Mouse (Mus musculus) neutrophil, adult 59 days (primary cell): ENCODE data around the gene Gm9944. TPM values are rescaled to one million over a fixed set of nuclear protein-coding genes. Genes with fewer than 3 reads are reported as not detected.

Source experiments
- total RNA-seq, 2 experiments: library from RNA; stranded (reverse); gene quantifications; 1 replicate in 1 of 2; 2 replicates in 1 of 2; pipeline ENCODE4 v1.2.4; 2023

Gm9944 gene
- not detected for total RNA-seq

DNA sequence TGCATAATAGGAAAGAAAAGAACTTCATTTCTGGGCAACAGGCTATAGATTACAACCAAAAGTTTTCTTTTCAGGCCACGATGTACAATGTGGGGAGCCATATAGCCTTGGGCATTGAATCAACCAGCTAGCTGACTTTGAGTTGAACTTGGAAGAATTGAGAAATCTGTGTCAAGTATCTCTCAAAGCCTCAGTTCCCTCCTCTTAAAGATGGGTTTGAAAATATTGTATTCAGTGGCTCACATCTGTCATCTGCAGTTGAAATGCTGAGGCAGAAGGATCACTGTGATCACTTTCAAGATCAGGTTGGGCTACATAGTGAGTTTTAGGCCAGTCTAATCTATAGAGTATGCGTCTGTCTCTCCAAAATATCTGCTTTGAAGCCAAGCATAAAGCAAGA is at the start of gene Gm9944:
Gm9944 (minus strand) TSS at position 101 of the 400 bp plus-strand sequence.

DNA sequence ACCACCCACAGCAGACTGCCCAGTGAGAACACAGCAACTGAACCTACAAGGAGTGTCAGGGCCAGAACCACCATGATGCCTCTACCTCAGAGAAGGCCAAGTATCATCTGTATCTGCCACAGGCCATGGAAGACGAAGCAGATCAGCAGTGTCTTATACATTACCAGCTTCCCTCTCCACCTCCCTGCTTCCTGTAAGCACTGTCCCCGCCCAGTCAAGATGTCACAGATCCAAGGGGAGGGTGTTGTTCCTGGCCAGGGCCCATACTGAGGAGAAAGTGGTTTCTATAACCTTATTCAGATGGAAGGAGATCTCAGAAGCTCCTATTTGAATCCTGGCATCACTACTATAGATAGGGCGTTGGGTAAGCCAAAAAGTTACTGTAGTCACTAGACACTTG is 10.5 kb upstream of the Gm9944 start, which contains the start of gene Aadacl3:
Aadacl3 (minus strand) TSS at position 101 of the 400 bp plus-strand sequence.

DNA sequence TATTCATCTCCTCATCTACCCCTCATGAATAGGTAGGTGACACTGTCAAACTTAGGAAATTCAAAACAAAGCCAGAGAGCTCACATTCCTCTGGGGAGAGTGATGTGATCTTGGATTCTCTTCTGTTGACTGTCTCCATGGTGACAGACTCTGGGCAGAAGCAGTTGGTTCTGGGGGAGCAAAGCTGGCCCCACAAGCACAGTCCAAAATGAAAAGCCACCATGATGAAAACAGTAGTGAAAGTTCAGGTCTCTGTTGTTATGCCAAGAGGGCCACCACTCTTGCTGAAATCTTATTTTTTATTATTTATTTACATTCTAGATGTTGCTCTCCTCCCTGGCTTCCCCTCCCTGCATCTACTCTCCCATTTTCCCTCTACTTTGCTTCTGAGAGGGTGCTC is 14.4 kb downstream of the Gm9944 start, which contains the start of gene 1700012P22Rik:
1700012P22Rik (minus strand) TSS at position 101 of the 400 bp plus-strand sequence.

DNA sequence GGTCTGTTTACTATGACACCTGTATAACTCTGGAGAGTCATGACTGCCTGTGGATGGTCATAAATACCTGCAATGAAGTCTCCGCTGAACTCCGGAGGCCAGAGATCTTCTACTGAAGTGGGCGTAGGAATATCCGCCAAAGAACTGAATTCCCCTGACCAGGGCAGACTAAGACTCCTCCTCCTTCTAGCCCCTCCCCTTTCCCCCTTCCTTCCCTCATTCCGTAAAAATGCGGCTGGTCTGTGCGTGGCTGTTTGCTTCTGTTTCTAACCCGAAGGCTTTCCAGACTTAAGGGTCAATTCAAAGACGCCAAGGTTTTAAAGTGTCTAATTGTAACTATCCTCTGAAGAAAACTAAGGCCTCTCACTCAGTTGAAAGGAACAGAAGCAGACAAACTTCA is 44.8 kb downstream of the Gm9944 start, which contains the start of gene Pramef12:
Pramef12 (minus strand) TSS at position 175 of the 400 bp plus-strand sequence.

Other genes with a start within 250 kb of the Gm9944 start
- not detected for gene C87977, start 240.0 kb downstream of the Gm9944 start, total RNA-seq
- not detected for gene Pramel5, start 172.8 kb downstream of the Gm9944 start, total RNA-seq
- not detected for gene Gm13128, start 123.1 kb downstream of the Gm9944 start, total RNA-seq
- not detected for gene Gm13119, start 95.4 kb downstream of the Gm9944 start, total RNA-seq
- gene Pramef20, start 75.4 kb downstream of the Gm9944 start, total RNA-seq = not detected
- not detected for gene Pramef12, start 44.9 kb downstream of the Gm9944 start, total RNA-seq
- not detected for gene 1700012P22Rik, start 14.5 kb downstream of the Gm9944 start, total RNA-seq
- gene Aadacl3, start 10.4 kb upstream of the Gm9944 start, total RNA-seq = not detected
- not detected for gene 9430007A20Rik, start 66.5 kb upstream of the Gm9944 start, total RNA-seq
- not detected for gene Gm13124, start 111.8 kb upstream of the Gm9944 start, total RNA-seq
- gene Aadacl4, start 160.4 kb upstream of the Gm9944 start, total RNA-seq = not detected
- not detected for gene Gm436, start 233.1 kb upstream of the Gm9944 start, total RNA-seq